Mouse (Mus musculus) myocyte (in vitro differentiated cells): ENCODE results near the gene Erv3. TPM values are rescaled to one million over a fixed set of nuclear protein-coding genes. Genes with fewer than 3 reads are reported as not detected.

Source experiments
- H3K27me3 ChIP-seq: one replicate; pipeline ENCODE4 v1.6.1; 2011; ENCODE audit not compliant: control insufficient read depth, insufficient read depth, insufficient read length
- H3K36me3 ChIP-seq: one replicate; pipeline ENCODE4 v1.6.1; 2011; ENCODE audit not compliant: control insufficient read depth, insufficient read depth
- H3K4me2 ChIP-seq: one replicate; pipeline ENCODE4 v1.6.1; 2011; ENCODE audit warnings: low read depth, control low read depth
- H3K4me3 ChIP-seq: one replicate; pipeline ENCODE4 v1.5.1; 2011; ENCODE audit warnings: mild to moderate bottlenecking, control low read depth, moderate library complexity
- H3K79me2 ChIP-seq: one replicate; pipeline ENCODE4 v1.6.1; 2011; ENCODE audit not compliant: control insufficient read depth, insufficient read depth
- H3ac ChIP-seq: one replicate; pipeline ENCODE4 v1.6.1; 2011; ENCODE audit not compliant: control insufficient read depth, insufficient read length
- CEBPB ChIP-seq: IDR thresholded peaks from 2 replicates; pipeline ENCODE4 v1.6.1; 2011; ENCODE audit warnings: mild to moderate bottlenecking, moderate library complexity; ENCODE audit not compliant: poor library complexity, insufficient read depth, severe bottlenecking
- E2F4 ChIP-seq: IDR thresholded peaks from one replicate; pipeline ENCODE4 v1.6.1; 2011; ENCODE audit warnings: mild to moderate bottlenecking, control low read depth, moderate library complexity; ENCODE audit not compliant: insufficient read depth
- MAX ChIP-seq: IDR thresholded peaks from one replicate; pipeline ENCODE4 v1.6.1; 2011; ENCODE audit warnings: low read depth, mild to moderate bottlenecking, control low read depth
- MYOD1 ChIP-seq, 3 experiments: IDR thresholded peaks; one replicate each; pipeline ENCODE4 v1.6.1; 2011; ENCODE audit warnings: control low read depth in 2 of 3, low read depth in 2 of 3, mild to moderate bottlenecking in 2 of 3, moderate library complexity in 1 of 3; ENCODE audit not compliant: insufficient read length in 2 of 3, control insufficient read depth in 1 of 3
- MYOG ChIP-seq, 3 experiments: IDR thresholded peaks; one replicate each; pipeline ENCODE4 v1.6.1; 2011; ENCODE audit warnings: control low read depth in 2 of 3, low read depth in 2 of 3, mild to moderate bottlenecking in 2 of 3; ENCODE audit not compliant: insufficient read length in 2 of 3, control insufficient read depth in 1 of 3, insufficient read depth in 1 of 3
- POLR2A ChIP-seq: IDR thresholded peaks from one replicate; pipeline ENCODE4 v1.6.1; 2011; ENCODE audit warnings: low read depth, mild to moderate bottlenecking, control low read depth, moderate library complexity; ENCODE audit not compliant: insufficient read length
- POLR2AphosphoS2 ChIP-seq: IDR thresholded peaks from one replicate; pipeline ENCODE4 v1.6.1; 2011; ENCODE audit warnings: low read depth, control low read depth; ENCODE audit not compliant: insufficient read length
- REST ChIP-seq: IDR thresholded peaks from one replicate; pipeline ENCODE4 v1.6.1; 2011; ENCODE audit warnings: mild to moderate bottlenecking, control low read depth, moderate library complexity; ENCODE audit not compliant: insufficient read depth, insufficient read length
- SRF ChIP-seq: IDR thresholded peaks from one replicate; pipeline ENCODE4 v1.6.1; 2011; ENCODE audit warnings: low read depth; ENCODE audit not compliant: control insufficient read depth, insufficient read length
- TCF12 ChIP-seq: IDR thresholded peaks from one replicate; pipeline ENCODE4 v1.6.1; 2011; ENCODE audit warnings: mild to moderate bottlenecking, control low read depth; ENCODE audit not compliant: poor library complexity, insufficient read depth, severe bottlenecking
- TCF3 ChIP-seq: IDR thresholded peaks from one replicate; pipeline ENCODE4 v1.6.1; 2011; ENCODE audit warnings: low read depth, control low read depth; ENCODE audit not compliant: insufficient read length
- USF1 ChIP-seq: IDR thresholded peaks from one replicate; pipeline ENCODE4 v1.6.1; 2011; ENCODE audit warnings: low read depth, mild to moderate bottlenecking, control low read depth, moderate library complexity
- polyA plus RNA-seq: library from polyadenylated mRNA; unstranded; fragments of >200 nt; fragmentation: generic; extraction: Trizol; gene quantifications from one replicate; pipeline ENCODE4 v1.2.1, GENCODE M21; 2012; ENCODE audit warnings: missing spikeins

Gene Erv3
- polyA plus RNA-seq, 1 experiment = 0.01 TPM

- H3K79me2 ChIP-seq = no peaks in the 10 kb centered on the region
- no peaks in the 10 kb centered on the region for H3K36me3 ChIP-seq
- TF ChIP-seq CEBPB (no peak), E2F4 (no peak), SRF (no peak), REST (no peak)
- H3K4me2 ChIP-seq = no peak overlapping the region
- H3K4me3 ChIP-seq = no peak overlapping the region
- H3ac ChIP-seq = no peak overlapping the region
- H3K27me3 ChIP-seq = no peaks in the 10 kb centered on the region
Measured at GRCm38 (mm10) chr2:131886503-131887160, 27.1 kb upstream of the Erv3 start.

DNA sequence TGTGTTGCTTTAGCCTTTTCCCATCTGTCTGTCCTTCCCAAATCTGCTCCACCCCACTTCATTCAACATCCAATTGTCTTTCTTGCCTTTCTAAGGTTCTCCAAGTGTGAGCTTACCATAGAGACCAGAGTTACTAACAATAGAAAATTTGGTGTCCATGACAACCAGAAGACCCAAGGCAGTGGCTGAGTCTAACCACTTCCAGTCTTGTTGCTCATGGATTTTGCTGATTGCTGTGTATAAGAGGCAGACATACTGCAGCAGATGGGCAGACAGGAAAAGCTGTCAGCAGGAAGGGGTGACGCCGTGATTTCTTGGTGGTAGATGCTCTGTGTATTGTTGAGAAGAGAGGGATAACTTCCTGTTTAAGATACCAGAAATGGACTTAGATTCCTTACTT is 23.6 kb upstream of the Erv3 start:
- H3K27me3 ChIP-seq = peaks cover 4% of the 10 kb centered on the region

DNA sequence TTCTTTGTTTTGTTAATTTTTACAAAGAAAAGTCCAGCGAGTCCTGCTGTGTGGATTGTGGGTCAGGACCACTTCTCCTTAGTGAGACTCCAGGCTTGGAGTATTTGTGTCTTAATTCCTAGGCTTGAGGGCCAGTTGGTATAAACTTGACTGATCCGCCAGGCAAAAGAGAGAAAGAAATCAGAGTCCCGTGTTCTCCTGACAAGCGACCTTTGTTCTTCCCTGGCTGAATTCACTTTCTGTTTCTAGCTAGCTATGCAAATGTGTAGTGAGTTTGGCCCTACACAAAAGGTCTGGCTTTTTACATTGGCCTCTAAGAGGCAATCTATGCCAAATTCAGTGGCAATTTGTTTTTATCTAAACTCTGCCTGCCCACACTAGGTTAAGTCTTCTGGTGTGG is 22.2 kb upstream of the Erv3 start:
- Histone ChIP-seq H3ac (no peak overlapping the region), H3K27me3 (peaks cover 4% of the 10 kb centered on the region), H3K36me3 (no peaks in the 10 kb centered on the region), H3K4me2 (no peak overlapping the region), H3K4me3 (no peak overlapping the region), H3K79me2 (no peaks in the 10 kb centered on the region)
- TF ChIP-seq MYOG (IDR thresholded peaks at IDR 0.05; ENCODE audit: control insufficient read depth in 1 of 3, insufficient read depth in 1 of 3, insufficient read length in 2 of 3, low read depth in 2 of 3) = no peak
- no peak for TF ChIP-seq SRF
- TF ChIP-seq USF1 = no peak

More for the DNA sequence above, 23.6 kb upstream of the Erv3 start:
- Histone ChIP-seq H3K36me3 (no peaks in the 10 kb centered on the region), H3K4me2 (no peak overlapping the region), H3K4me3 (no peak overlapping the region), H3K79me2 (no peaks in the 10 kb centered on the region), H3ac (no peak overlapping the region)
- TF ChIP-seq POLR2AphosphoS2 (no peak), E2F4 (no peak), TCF3 (no peak), USF1 (no peak), POLR2A (no peak), MYOG (IDR thresholded peaks at IDR 0.05; ENCODE audit: control insufficient read depth in 1 of 3, insufficient read depth in 1 of 3, insufficient read length in 2 of 3, low read depth in 2 of 3) (no peak), CEBPB (no peak), MAX (no peak), MYOD1 (IDR thresholded peaks at IDR 0.05; ENCODE audit: control insufficient read depth in 1 of 3, insufficient read length in 2 of 3, low read depth in 2 of 3) (no peak), TCF12 (no peak), SRF (no peak), REST (no peak)

GRCm38 (mm10) chr2:131876551-131877265 is 17.2 kb upstream of the Erv3 start:
- TF ChIP-seq MYOD1 (IDR thresholded peaks at IDR 0.05; ENCODE audit: control insufficient read depth in 1 of 3, insufficient read length in 2 of 3, low read depth in 2 of 3) (no peak), CEBPB (no peak), SRF (no peak), MYOG (IDR thresholded peaks at IDR 0.05; ENCODE audit: control insufficient read depth in 1 of 3, insufficient read depth in 1 of 3, insufficient read length in 2 of 3, low read depth in 2 of 3) (no peak), POLR2AphosphoS2 (no peak), TCF12 (no peak), TCF3 (no peak), USF1 (no peak), E2F4 (no peak), POLR2A (no peak), REST (no peak), MAX (no peak)
- Histone ChIP-seq H3ac (no peak overlapping the region), H3K36me3 (no peaks in the 10 kb centered on the region), H3K4me2 (no peak overlapping the region), H3K27me3 (peaks cover 4% of the 10 kb centered on the region), H3K79me2 (no peaks in the 10 kb centered on the region), H3K4me3 (no peak overlapping the region)

- Histone ChIP-seq H3K4me3 (no peak overlapping the region), H3ac (no peak overlapping the region), H3K36me3 (no peaks in the 10 kb centered on the region), H3K79me2 (no peaks in the 10 kb centered on the region), H3K27me3 (no peaks in the 10 kb centered on the region), H3K4me2 (no peak overlapping the region)
- no peak for TF ChIP-seq CEBPB
- TF ChIP-seq POLR2A = no peak
- no peak for TF ChIP-seq MAX
- TF ChIP-seq REST = no peak
- TF ChIP-seq E2F4 = no peak
- TF ChIP-seq USF1 = no peak
- TF ChIP-seq TCF12 = no peak
Measured at GRCm38 (mm10) chr2:131873376-131873775, 13.8 kb upstream of the Erv3 start.
